Mouse (Mus musculus): ENCODE data around the gene Ms4a6b. TPM values are rescaled to one million over a fixed set of nuclear protein-coding genes. Genes with fewer than 3 reads are reported as not detected.
"Not testable (repeated sequence)": the region's sequence is repeated elsewhere in the genome, so short reads cannot be mapped to it uniquely, and the experiment has no call there.

Ms4a6b gene
- polyA plus RNA-seq, 1 experiment from 2014 or later, result 2.1 TPM

- Histone ChIP-seq H3K36me3 (no peaks in the 10 kb centered on the region), H3K27ac (no peak overlapping the region), H3K9ac (no peak overlapping the region), H3K4me3 (no peak overlapping the region), H3K27me3 (replicated peaks) (no peaks in the 10 kb centered on the region), H3K4me1 (no peaks in the 10 kb centered on the region), H3K9me3 (no peaks in the 10 kb centered on the region), H3K4me2 (replicated peaks) (no peak overlapping the region)
- 85% methylated on average over 6 of the region's 6 CpGs for WGBS
- no peak for ATAC-seq (ENCODE audit: low FRiP score, low read depth)
These were observed 20.0 kb upstream of the Ms4a6b start for GRCm38 (mm10) chr19:11496361-11496760.

- H3K9ac ChIP-seq; H3K4me1 ChIP-seq; H3K36me3 ChIP-seq; H3K4me3 ChIP-seq; ATAC-seq (ENCODE audit: low FRiP score, low read depth); H3K27me3 ChIP-seq (replicated peaks); H3K27ac ChIP-seq; H3K9me3 ChIP-seq; H3K4me2 ChIP-seq (replicated peaks): not testable (repeated sequence)
- 82% methylated on average over 1 of the region's 1 CpGs for WGBS
These were observed 19.0 kb upstream of the Ms4a6b start for GRCm38 (mm10) chr19:11497300-11497699.

GRCm38 (mm10) chr19:11500796-11501195 is 15.5 kb upstream of the Ms4a6b start:
- whole genome bisulfite sequencing, result 100% methylated on average over 1 of the region's 1 CpGs
- H3K27ac ChIP-seq, result no peak overlapping the region
- no peak overlapping the region for H3K4me2 ChIP-seq (replicated peaks)
- no peak overlapping the region for H3K4me3 ChIP-seq
- no peak overlapping the region for H3K9ac ChIP-seq
- no peaks in the 10 kb centered on the region for H3K9me3 ChIP-seq
- no peaks in the 10 kb centered on the region for H3K27me3 ChIP-seq (replicated peaks)
- H3K4me1 ChIP-seq, result no peaks in the 10 kb centered on the region
- no peaks in the 10 kb centered on the region for H3K36me3 ChIP-seq
- ATAC-seq (ENCODE audit: low FRiP score, low read depth), result no peak

GRCm38 (mm10) chr19:11501326-11501725 is 15.0 kb upstream of the Ms4a6b start:
- ATAC-seq (ENCODE audit: low FRiP score, low read depth), result no peak
- Histone ChIP-seq H3K9me3 (no peaks in the 10 kb centered on the region), H3K4me1 (no peaks in the 10 kb centered on the region), H3K4me2 (replicated peaks) (no peak overlapping the region), H3K27ac (no peak overlapping the region), H3K36me3 (no peaks in the 10 kb centered on the region), H3K9ac (no peak overlapping the region), H3K4me3 (no peak overlapping the region), H3K27me3 (replicated peaks) (no peaks in the 10 kb centered on the region)
- 94% methylated on average over 4 of the region's 4 CpGs for WGBS

GRCm38 (mm10) chr19:11504857-11505256 is 11.5 kb upstream of the Ms4a6b start:
- no peak overlapping the region for H3K4me2 ChIP-seq (replicated peaks)
- ATAC-seq (ENCODE audit: low FRiP score, low read depth), result no peak
- H3K9me3 ChIP-seq, result no peaks in the 10 kb centered on the region
- no peak overlapping the region for H3K27ac ChIP-seq
- 83% methylated on average over 1 of the region's 1 CpGs for WGBS
- H3K4me1 ChIP-seq, result no peaks in the 10 kb centered on the region
- no peaks in the 10 kb centered on the region for H3K27me3 ChIP-seq (replicated peaks)
- no peak overlapping the region for H3K4me3 ChIP-seq
- H3K9ac ChIP-seq, result no peak overlapping the region
- no peaks in the 10 kb centered on the region for H3K36me3 ChIP-seq

- Histone ChIP-seq H3K9ac (no peak overlapping the region), H3K27me3 (replicated peaks) (no peaks in the 10 kb centered on the region), H3K4me3 (no peak overlapping the region), H3K4me2 (replicated peaks) (no peak overlapping the region), H3K4me1 (no peaks in the 10 kb centered on the region), H3K9me3 (no peaks in the 10 kb centered on the region), H3K27ac (no peak overlapping the region), H3K36me3 (no peaks in the 10 kb centered on the region)
- 86% methylated on average over 1 of the region's 1 CpGs for WGBS
- ATAC-seq (ENCODE audit: low FRiP score, low read depth), result no peak
These were observed 2.9 kb upstream of the Ms4a6b start for GRCm38 (mm10) chr19:11513458-11513857.

- H3K4me3 ChIP-seq, result no peak overlapping the region
- H3K4me1 ChIP-seq, result no peaks in the 10 kb centered on the region
- ATAC-seq (ENCODE audit: low FRiP score, low read depth), result no peak
- WGBS, result 77% methylated on average over 4 of the region's 4 CpGs
- no peaks in the 10 kb centered on the region for H3K36me3 ChIP-seq
- H3K27ac ChIP-seq, result no peak overlapping the region
- H3K4me2 ChIP-seq (replicated peaks), result no peak overlapping the region
- no peak overlapping the region for H3K9ac ChIP-seq
- no peaks in the 10 kb centered on the region for H3K27me3 ChIP-seq (replicated peaks)
- H3K9me3 ChIP-seq, result no peaks in the 10 kb centered on the region
These were observed 533 bp downstream of the Ms4a6b start for GRCm38 (mm10) chr19:11516845-11517244.

GRCm38 (mm10) chr19:11517373-11517772 is 1.1 kb downstream of the Ms4a6b start:
- not testable (repeated sequence) for H3K9ac ChIP-seq; H3K27me3 ChIP-seq (replicated peaks); H3K36me3 ChIP-seq; H3K9me3 ChIP-seq; ATAC-seq (ENCODE audit: low FRiP score, low read depth); H3K27ac ChIP-seq; H3K4me2 ChIP-seq (replicated peaks); H3K4me3 ChIP-seq; H3K4me1 ChIP-seq
- WGBS, result 50% methylated on average over 1 of the region's 1 CpGs

GRCm38 (mm10) chr19:11518356-11518755 is 2.0 kb downstream of the Ms4a6b start:
- not testable (repeated sequence) for ATAC-seq (ENCODE audit: low FRiP score, low read depth); H3K27me3 ChIP-seq (replicated peaks); H3K9me3 ChIP-seq; H3K4me2 ChIP-seq (replicated peaks); H3K36me3 ChIP-seq; H3K4me3 ChIP-seq; H3K4me1 ChIP-seq; H3K27ac ChIP-seq; H3K9ac ChIP-seq
- WGBS, result 87% methylated on average over 2 of the region's 2 CpGs

GRCm38 (mm10) chr19:11520146-11520545 is 3.8 kb downstream of the Ms4a6b start:
- H3K27ac ChIP-seq, result no peak overlapping the region
- H3K27me3 ChIP-seq (replicated peaks), result no peaks in the 10 kb centered on the region
- H3K4me1 ChIP-seq, result no peaks in the 10 kb centered on the region
- no peaks in the 10 kb centered on the region for H3K9me3 ChIP-seq
- ATAC-seq (ENCODE audit: low FRiP score, low read depth), result no peak
- no peak overlapping the region for H3K4me3 ChIP-seq
- WGBS, result 92% methylated on average over 3 of the region's 3 CpGs
- H3K36me3 ChIP-seq, result no peaks in the 10 kb centered on the region
- H3K4me2 ChIP-seq (replicated peaks), result no peak overlapping the region
- H3K9ac ChIP-seq, result no peak overlapping the region

- no peaks in the 10 kb centered on the region for H3K9me3 ChIP-seq
These were observed 17.1 kb downstream of the Ms4a6b start for GRCm38 (mm10) chr19:11533421-11533820.

GRCm38 (mm10) chr19:11533888-11534445 is 17.7 kb downstream of the Ms4a6b start:
- H3K4me1 ChIP-seq, result no peaks in the 10 kb centered on the region

More at GRCm38 (mm10) chr19:11533421-11533820, 17.1 kb downstream of the Ms4a6b start:
- Histone ChIP-seq H3K4me1 (no peaks in the 10 kb centered on the region), H3K9ac (no peak overlapping the region), H3K4me3 (no peak overlapping the region), H3K36me3 (no peaks in the 10 kb centered on the region), H3K4me2 (replicated peaks) (no peak overlapping the region), H3K27ac (no peak overlapping the region), H3K27me3 (replicated peaks) (no peaks in the 10 kb centered on the region)
- no peak for ATAC-seq (ENCODE audit: low FRiP score, low read depth)
- WGBS, result 90% methylated on average over 1 of the region's 1 CpGs

GRCm38 (mm10) chr19:11536593-11536992 is 20.3 kb downstream of the Ms4a6b start, which contains the start of gene Ms4a4d:
Ms4a4d (plus strand) TSS chr19:11536801.
- Histone ChIP-seq H3K4me2 (replicated peaks) (no peak within 1 kb of the TSS), H3K27ac (no peak within 1 kb of the TSS), H3K4me1 (no peaks in the 10 kb centered on the region), H3K9ac (no peak within 1 kb of the TSS), H3K36me3 (no peaks in the 10 kb centered on the region), H3K27me3 (replicated peaks) (no peaks in the 10 kb centered on the region), H3K9me3 (no peaks in the 10 kb centered on the region), H3K4me3 (no peak within 1 kb of the TSS)
- WGBS, result 19% methylated on average over 7 of the region's 7 CpGs
- ATAC-seq (ENCODE audit: low FRiP score, low read depth), result no peak

More at GRCm38 (mm10) chr19:11533888-11534445, 17.7 kb downstream of the Ms4a6b start:
- no peak overlapping the region for H3K9ac ChIP-seq
- H3K4me3 ChIP-seq, result no peak overlapping the region
- 67% methylated on average over 2 of the region's 2 CpGs for WGBS
- no peaks in the 10 kb centered on the region for H3K36me3 ChIP-seq
- H3K4me2 ChIP-seq (replicated peaks), result no peak overlapping the region
- H3K9me3 ChIP-seq, result no peaks in the 10 kb centered on the region
- H3K27ac ChIP-seq, result no peak overlapping the region
- no peaks in the 10 kb centered on the region for H3K27me3 ChIP-seq (replicated peaks)
- ATAC-seq (ENCODE audit: low FRiP score, low read depth), result no peak

Data from neural tube, embryonic 12.5 days (tissue).